Mouse (Mus musculus): ENCODE results near the gene Timm29. TPM values are rescaled to one million over a fixed set of nuclear protein-coding genes. Genes with fewer than 3 reads are reported as not detected.

The Timm29 gene
- total RNA-seq (2021), result 10 to 100 TPM; 55.6 to 57.3 TPM
- long read RNA-seq, experiment 1, transcript Timm29-201 (2 exons, 3,170 nt), result major isoform, 76 of 86 reads
- long read RNA-seq, experiment 1, partial matches to known transcripts, result 10 of 86 reads
- long read RNA-seq, experiment 1, other reads (novel, unspliced or antisense), result 0 of 86 reads
- long read RNA-seq, experiment 2, transcript Timm29-201 (2 exons, 3,170 nt), result major isoform, 80 of 98 reads
- long read RNA-seq, experiment 2, partial matches to known transcripts, result 0 of 98 reads
- long read RNA-seq, experiment 2, other reads (novel, unspliced or antisense), result 18 of 98 reads

DNA sequence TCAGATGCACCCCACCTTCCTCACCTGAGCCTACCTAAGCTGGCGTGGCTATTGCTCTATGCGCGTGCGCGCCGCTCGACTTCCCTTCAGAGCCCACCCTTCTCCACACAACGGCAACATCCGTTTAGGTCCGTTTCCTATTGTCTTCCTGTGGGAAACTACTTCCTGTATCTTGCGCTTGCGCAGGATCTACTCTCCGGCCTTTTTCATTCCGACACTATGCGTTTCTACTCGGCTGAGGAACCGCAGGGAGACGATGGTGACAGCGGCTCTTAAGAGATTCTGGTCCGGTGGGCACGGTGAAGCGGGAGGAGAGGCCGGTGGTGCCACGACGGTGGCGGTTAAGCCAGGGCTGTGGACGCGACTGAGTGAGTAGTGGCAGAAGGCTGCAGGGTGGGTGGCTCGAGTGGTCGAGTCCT lies at the start of gene Timm29, which contains the start of gene Yipf2:
TSS of gene Timm29 (plus strand) at position 20 of the 419 bp plus-strand sequence.
TSS of gene Yipf2 (minus strand) at position 126 of the 419 bp plus-strand sequence.
- peak; percentile 44 to 74 for DNase-seq (ENCODE audit: low spot score in 2 of 2)

DNA sequence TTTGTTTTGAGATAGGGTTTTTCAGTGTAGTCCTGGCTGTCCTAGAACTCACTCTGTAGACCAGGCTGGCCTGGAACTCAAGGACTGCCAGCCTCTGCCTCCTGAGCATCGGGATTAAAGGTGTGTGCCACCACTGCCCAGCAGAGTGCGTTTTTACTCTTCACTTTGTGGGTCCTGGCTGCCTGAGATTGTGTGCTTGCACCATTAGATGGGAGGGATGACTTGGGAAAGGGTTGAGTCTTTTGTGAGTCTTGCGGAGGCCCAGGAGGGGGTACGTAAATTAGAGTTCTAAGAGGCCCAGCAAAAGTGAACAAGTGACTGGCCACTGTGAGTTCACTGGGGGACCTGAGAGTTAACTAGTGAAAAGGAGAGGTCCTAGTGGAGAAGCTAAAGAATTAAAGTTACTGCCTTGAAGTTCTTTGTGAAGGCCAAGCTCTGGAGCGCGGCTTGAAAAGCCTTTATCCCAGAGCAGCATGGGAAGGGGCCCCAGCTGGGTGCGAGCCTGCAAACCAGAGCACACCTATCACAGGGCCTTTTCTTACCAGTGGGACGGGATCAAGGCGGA lies 47.1 kb upstream of the Timm29 start:
- no peak for DNase-seq (ENCODE audit: low spot score in 2 of 2)

DNA sequence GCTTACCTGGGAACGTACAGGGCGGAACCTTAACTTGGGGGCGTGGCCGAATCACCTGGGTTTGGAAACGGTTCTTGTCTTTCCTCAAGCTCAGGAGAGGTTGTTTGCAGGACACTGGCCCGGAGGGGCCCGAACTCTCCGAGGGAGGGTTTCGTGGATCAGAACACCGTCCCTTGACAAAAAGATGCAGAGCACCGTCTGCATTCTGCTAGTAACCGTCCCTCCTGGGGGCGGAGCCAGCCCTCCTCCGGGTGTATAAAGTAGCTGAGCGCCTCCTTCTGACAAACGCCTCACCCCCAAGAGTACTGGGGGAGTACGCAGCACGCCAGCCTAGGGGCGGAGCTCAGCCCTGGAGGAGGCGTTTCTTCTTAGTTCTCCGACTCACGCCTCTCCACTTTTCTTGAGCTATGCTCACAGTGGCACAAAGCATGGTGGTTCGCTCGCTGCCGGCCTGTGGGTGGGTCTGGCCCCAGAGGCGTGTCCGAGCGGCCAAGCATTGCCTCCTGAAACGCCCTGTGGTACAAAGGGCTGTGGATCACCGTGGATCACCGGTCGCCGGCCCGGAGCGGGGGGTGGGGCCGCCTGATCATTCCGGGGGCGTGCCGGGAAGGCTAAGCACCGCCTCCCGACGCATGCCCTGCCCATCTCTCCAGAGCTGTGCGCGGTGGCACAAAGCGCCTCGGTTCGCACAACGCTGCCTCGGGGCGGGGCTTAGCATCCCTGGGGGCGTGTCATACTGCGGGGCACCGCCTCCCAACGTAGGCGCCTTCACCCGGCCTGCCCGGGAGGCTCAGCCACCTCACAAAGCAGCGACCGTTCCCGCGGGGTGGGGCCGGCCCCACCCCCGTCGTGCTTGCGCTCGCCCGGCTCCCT lies 46.4 kb upstream of the Timm29 start:
- peak; percentile 99 to 100 for DNase-seq (ENCODE audit: low spot score in 2 of 2)

DNA sequence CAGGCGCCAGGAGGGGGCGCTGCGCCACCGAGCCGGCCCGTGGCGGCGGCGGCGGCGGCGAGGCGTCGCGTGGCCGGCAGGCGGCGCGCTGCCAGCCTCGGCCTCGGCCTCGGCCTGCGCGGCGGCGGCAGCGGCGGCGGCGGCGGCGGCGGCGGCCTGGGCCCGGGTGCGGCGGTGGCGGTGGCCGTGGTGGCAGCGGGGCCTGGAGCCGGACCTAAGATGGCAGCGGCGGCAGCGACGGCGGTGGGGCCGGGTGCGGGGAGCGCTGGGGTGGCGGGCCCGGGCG lies 45.8 kb upstream of the Timm29 start, which contains the start of gene Carm1:
TSS of gene Carm1 (plus strand) at position 106 of the 286 bp plus-strand sequence.
- no peak for DNase-seq (ENCODE audit: low spot score in 2 of 2)

DNA sequence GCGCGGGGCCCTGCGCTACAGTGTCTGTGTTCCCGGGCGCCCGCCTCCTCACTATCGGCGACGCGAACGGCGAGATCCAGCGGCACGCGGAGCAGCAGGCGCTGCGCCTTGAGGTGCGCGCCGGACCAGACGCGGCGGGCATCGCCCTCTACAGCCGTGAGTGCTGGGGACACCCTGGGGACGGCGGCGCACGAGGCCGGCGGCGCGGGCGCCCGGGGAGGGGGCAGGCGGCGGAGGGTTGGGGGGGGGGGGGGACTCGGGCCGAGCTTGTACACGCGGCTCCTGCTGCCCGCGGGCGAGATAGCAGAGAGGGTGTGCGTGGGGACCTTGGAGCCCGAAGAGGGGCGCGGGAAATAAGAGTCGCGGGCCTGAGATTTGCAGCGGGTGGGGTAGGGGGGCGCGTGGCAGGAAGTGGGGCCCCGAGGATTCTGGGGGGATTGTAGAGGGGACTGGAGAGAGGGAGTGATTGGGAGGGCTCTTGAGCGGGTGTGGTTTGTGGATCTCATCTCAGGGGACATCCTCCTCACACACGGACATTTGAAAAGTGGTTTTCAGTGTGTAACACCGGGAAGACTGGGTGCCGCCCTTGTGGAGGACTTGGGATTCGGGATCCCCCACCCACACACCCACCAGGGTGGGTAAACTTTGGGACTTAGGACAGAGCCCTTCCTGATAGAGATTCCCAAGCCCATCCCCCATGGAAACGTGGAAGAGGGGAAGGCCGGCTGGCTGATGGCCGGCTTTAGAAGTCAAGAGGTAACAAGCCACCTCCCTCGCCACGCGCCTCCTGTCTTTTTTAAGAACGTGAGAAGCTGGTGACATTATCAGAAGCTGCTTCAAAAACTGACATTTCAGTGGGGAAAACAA lies 45.2 kb upstream of the Timm29 start:
- DNase-seq (ENCODE audit: low spot score in 2 of 2), result peak; percentile 18 to 44

DNA sequence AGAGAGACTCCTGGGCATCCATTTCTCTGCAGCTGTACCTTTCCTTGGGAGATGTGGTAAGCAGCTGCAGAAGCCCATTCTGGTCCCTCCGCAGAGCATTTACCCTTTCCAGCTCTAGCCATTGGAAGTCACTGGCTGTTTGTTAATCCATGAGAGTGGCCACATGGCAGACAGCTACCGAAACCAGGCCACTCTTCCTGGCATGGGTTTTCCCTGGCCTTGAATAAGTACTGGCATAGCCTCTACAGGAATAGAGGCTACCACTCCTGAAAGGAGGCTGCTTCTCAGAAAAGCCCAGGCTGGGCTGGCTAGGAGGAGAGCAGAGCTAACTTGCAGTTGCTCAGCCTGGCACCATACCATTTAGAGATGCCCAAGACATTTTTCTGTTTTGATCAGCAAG lies 41.5 kb upstream of the Timm29 start:
- DNase-seq (ENCODE audit: low spot score in 2 of 2), result no peak

DNA sequence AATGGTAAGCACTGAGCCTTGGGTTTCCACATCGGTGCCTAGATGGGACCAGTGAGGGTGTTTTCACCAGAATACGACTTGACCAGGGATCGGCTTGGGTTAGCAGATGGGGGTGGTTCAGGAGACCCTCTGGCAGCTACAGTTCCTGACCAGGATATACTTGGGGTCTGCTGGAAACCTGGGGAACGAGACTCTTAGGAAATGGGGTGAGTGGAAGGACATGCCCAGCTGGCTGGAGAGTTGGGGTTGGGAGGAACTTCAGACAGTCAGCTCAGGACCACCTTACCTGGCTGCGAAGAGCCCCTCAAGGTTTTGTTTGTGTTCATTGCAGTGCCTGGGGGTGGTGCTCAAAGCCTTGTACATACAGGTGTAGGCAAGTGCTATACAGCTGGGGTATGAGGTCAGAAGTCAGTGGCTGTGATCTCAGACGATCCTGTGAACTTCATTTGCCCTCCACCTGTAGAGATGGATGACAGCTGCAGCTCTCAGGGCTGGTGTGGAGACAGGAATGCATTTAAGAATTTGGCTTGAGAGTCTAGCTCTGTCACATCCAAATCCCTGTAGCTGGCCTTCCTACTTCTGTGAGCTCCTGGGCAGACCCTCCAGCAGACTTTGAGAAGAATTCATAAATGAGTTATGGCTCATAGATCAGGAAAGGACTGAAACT lies 38.8 kb upstream of the Timm29 start:
- no peak for DNase-seq (ENCODE audit: low spot score in 2 of 2)

DNA sequence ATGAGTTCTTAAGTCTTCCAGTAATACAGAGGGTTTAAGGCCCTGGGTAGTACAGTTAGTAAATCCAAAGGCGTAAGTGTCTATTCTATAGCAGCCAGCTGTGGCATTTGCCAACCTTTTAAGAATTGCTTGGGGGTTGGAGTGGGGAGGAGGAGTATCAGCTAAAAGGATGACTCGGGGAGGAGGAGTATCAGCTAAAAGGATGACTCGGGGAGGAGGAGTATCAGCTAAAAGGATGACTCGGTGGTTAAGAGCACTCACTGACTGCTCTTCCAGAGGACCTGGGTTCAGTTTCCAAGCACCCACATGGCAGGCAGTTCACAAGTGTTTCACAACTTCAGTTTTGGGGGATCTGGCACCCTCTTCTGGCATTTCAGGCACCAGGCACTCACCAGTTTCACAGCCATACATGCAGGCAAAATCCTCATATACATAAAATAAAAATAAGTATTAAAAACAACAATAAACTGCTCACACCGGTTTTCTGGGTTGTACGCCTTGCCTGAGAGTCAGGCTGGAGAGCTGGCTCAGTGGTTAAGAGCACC lies 37.3 kb upstream of the Timm29 start:
- DNase-seq (ENCODE audit: low spot score in 2 of 2), result no peak

DNA sequence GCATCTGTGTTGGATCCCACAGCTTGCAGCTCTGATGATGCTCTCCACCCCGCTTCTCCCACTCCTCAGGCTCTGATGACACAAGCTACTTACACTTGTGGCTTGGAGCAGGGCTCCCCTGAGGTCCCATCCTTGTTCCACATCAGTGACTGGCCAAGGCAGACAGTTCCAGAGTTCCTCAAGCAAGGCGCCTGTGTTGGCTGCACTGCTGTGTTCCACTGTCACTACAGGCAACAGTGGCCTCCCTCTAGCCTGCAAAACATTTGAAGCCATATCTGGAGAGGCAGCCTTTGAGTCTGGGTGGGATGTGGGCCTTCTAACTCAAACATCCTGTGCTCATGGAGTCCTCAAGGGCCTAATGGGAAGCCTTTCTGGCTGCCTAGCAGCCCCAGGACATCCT lies 35.5 kb upstream of the Timm29 start:
- no peak for DNase-seq (ENCODE audit: low spot score in 2 of 2)

DNA sequence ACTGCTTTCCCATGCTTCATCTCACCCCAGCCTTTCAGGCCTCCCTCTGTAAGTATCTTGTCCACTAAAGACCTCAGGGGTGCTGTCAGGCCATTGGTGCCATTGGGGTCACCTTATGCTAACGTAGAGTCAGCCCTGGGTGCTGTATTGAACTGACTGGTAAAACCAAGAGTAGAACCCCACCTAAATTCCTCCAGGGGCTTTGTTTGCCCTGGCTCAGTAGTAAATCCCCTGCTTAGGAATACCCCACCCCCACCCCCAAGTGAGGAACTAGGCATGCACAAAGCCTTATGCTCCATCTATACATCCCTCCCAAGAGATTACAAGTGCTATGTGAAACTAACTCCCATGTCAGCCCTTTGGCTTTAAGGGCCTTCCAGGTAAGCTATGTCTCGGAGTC lies 35.0 kb upstream of the Timm29 start:
- no peak for DNase-seq (ENCODE audit: low spot score in 2 of 2)

DNA sequence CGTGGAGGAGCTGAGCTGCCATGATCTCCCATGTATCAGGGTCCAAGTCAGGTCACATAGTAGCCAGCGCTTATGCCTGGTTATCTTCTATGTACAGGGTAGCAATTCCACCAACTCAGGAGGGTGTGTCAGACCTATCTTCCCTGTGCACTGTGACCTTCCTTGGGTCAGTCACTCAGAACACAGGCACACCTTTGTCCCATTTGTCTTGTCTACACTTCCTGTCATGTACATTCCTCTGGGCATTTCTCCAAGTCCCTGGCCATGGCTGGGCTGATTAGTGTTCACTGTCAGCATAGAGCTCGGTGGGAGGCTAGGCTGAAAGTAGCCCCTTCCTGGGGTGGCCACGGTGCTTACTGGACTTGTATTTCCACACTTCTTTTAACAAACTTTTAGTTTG lies 34.2 kb upstream of the Timm29 start:
- no peak for DNase-seq (ENCODE audit: low spot score in 2 of 2)

DNA sequence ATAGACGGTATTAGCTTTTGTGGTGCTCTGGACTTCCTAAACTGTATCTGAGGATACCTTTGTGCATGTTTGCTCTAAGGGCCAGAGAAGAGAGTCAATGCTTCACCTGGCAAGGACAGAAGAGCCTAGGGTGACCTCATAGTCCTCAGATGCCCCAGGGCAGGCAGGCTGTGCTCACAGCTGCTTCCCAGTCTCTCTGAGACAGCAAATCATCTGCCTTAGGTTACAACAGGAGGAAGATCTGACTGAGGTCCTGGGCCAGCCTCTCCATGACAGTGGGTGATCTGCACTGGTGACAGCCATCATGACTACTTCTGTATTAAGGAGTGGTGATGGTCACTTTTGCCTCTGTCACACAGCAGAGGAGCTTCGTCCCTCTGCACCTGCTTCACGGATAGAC lies 33.4 kb upstream of the Timm29 start:
- no peak for DNase-seq (ENCODE audit: low spot score in 2 of 2)

DNA sequence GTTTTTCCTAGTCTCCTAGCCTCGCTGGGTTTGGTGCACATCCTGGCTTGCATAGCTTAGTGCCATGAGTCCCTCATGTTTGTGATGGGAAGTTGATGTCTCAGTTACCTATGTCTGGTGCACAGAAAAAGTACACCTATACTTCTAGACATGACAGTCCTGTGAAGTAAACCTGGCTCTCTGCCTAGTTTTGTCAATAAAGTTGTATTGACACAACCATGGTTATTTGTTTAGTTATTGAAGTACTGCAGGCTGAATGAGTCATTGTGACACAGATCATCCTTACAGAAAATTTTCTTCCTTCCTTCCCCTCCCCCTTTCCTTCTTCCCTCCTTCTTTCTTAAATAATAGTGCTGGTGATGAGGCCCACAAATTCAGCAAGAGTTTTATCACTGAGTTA lies 28.1 kb upstream of the Timm29 start:
- DNase-seq (ENCODE audit: low spot score in 2 of 2), result no peak

DNA sequence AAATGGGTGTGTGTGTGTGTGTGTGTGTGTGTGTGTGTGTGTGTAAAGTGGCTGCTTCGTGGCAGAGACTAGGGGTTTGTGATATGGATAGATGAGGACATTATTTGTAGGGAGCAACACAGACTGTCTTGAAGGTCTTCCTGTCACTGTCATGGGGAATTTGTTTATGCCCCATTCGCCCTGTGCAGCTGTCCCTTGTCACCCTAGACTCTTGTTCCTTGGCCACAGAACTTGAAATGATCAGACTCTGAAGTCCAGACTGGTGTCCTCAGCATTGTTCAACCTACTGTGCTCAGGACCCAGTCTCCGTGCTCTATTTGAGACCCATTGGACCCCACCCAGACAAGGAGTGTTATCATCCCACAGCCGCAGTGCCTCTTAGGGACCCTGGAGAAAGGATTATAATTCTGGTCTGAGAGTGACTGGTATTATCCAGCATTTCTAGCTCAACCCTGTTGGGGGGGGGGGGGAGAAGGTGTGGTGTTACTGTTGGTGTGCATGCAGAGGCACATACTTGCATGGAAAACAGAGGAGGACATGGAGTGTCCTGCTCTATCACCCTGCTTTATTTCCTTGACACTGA lies 27.4 kb upstream of the Timm29 start:
- DNase-seq (ENCODE audit: low spot score in 2 of 2), result no peak

DNA sequence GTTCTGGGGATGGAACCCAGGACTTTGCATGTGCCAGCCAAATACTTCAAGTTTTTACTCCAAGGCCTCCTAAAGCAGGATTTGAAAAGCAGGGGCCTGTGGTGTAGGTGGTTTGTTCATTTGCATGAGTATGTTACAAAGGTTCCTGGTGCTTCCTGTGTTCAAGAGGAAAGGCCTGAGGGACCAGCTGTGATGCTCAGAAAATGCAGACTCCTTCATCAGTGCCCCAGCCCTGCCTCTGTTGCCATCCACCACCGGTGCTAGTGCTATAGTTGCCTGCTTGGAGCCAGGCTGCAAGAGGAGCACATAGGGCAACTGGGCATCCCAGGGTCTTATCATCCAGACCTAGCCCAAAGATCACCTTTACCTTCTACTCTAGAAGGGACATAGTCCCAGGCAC lies 26.0 kb upstream of the Timm29 start:
- no peak for DNase-seq (ENCODE audit: low spot score in 2 of 2)

DNA sequence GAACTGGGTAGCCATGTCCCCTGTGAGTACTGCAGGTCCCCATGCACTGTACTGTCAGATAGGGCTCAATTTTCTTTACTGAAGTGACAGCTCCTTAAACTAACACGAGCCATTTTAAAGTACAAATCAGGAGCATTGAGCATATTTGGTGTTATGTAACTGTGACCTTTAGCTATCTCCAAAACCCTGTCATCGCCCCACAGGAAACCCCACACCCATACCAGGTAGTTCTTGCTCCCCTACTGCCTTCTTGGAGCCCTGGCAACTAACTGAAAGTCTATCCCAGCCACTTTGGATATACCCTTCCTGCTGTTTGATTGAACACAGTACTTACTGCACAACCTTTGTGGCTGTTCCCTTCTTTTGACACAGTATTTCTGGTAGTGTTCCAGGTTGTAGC lies 25.5 kb upstream of the Timm29 start:
- DNase-seq (ENCODE audit: low spot score in 2 of 2), result no peak

DNA sequence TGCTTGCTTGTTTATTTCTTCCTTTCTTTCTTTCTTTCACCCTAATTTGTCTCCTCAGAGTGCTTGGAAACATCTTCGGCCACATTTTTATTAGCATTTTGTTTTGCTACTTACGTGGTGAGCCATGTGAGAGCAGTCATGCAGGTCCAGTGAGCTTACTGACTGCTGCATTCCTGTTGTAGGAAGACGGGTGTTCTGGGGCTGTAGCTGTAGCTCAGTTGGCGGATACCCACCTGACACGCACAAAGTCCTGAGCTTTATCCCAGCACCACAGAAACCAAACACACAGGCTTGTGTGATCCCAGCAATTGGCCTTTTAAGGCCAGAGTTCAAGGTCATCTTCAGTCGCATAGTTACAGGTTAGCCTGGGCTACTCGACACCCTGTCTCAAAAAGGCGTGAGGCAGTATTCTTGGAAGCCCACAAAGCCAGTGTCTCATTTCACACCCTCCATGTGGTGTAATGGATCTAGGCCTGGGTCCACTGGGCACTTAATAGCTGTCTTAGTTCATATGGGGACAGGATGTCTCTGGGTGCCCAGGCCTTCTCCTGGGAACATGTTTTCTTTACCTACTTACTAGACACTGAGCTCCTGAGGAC lies 23.8 kb upstream of the Timm29 start:
- no peak for DNase-seq (ENCODE audit: low spot score in 2 of 2)

DNA sequence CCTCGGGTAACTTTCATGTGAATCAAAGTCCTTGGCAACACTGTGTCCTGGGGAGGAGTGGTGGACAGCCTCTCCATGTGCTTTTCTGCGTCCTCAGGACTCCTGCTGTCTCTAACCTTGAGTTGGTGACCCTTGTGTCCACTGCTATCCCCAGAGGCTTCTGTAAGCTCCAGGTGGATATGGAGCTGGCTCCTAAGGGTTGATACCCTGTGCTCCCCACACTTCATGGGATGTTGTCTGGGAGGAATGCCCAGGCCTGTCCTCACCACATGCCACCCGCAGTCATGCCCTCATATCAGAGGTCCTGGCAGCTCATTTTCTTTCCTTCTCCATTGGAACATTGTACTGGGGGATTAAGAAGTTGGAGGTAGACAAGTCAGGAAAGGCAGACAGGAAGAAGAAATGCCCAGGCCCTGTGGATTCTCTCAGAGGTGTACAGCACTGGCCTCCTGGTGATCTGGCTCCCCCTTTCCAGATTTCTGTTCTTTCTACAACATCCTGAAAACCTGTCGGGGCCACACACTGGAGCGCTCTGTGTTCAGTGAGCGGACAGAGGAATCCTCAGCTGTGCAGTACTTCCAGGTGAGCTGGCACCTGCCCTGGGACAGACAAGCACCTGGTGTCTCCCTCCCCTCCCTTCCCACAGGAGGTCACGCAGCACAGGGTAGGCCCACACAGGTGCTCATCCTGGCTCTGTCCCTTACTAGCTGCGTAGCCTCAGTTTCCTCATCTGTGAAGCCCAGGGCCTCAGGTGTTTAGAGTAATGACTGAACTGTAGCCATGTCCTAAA lies 18.3 kb upstream of the Timm29 start:
- DNase-seq (ENCODE audit: low spot score in 2 of 2), result no peak

DNA sequence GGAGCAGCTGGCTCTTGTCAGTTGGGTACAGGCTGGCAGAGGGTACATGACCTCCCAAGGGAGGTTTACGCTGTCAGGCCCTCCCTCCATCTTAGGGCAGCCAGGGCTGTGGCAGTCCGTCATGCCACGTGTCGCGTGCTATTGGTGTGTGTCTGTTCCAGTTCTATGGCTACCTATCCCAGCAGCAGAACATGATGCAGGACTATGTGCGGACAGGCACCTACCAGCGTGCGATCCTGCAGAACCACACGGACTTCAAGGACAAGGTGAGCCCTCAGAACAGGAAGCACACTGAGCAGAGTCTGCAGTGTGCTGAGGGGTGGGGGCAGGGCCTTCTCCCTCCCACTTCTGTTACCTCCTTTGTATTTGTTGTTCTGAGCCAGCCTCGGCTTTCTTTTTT lies 17.3 kb upstream of the Timm29 start:
- DNase-seq (ENCODE audit: low spot score in 2 of 2), result no peak
